Mouse (Mus musculus) CD4-positive, CD25-positive, alpha-beta regulatory T cell, adult 4 months (primary cell): ENCODE data around the gene Aamdc. TPM values are rescaled to one million over a fixed set of nuclear protein-coding genes. Genes with fewer than 3 reads are reported as not detected.
A peak's percentile ranks its signal among the peaks of the same experiment; 100 is the strongest.

Experiments
- ATAC-seq: one replicate; pipeline ENCODE4 v1.8.0; 2017
- polyA plus RNA-seq, 2 experiments: library from polyadenylated mRNA; unstranded; fragments of 100-300 nt; shearing (Covaris generic); gene quantifications; one replicate each; pipeline ENCODE4 v1.2.1; 2017

Aamdc gene
- polyA plus RNA-seq, result 10 to 100 TPM; 55.0 to 55.1 TPM

DNA sequence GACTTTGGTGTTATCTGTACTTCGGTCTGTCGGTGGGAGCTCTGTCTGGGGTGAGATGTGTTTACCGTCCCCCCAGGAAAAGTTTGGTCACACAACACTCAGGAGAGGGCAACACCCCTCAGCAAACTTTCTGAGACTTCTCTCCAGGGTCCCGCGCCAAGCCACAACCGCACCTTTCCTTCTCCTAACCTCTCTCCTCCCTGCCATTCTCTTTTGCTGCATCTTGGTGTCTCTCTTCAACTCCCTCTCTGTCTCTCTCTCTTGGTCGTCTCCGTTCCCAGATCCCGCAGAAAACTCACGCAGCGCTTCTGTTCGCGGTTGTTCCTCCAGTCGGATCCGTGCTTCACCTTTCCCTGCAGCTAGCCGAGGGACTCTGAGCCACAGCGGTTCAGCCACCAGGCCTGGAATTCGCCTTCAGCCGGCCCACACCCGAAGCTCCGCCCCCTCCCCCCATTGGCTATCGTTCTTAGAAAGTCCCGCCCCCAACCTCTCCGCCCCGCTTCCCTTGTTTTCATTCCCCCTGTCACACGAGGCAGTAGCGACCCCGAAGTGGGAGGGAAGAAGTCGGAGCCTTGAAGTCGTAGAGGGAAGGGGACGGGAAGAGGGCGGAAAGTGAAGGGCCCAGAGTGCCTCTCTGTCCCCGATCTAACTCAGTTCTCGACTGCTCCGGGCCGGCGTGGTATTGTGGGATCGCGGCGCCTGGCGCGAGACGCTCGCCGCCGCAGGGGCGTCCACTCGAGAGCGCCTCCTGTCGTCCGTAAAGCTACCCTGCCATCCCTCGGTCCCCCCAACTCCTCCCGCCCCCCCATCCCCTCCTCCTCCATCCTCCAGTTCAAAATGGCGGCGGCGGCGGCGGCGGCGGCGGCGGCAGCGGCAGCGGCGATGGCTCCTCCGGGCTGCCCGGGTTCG lies at the start of gene Aamdc, which contains the start of gene Rsf1:
TSS of gene Aamdc (minus strand) at position 431 of the 909 bp plus-strand sequence.
TSS of gene Rsf1 (plus strand) at position 823 of the 909 bp plus-strand sequence.
- peak; percentile 76 for ATAC-seq

DNA sequence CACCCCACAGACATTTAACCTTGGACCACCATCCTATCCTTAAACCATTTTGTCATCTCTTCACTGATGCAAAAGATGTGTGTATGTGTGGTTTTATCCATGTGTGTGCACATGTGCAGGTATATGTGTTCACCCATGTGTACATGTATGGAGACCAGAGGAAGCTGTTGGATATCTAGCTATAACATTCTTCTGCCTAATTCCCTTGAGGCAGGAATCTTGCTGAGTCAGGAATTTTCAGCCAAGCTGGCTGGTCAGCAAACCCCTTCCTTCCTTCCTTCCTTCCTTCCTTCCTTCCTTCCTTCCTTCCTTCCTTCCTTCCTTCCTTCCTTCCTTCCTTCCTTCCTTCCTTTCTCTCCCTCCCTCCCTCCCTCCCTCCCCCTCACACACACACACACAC lies 44.1 kb upstream of the Aamdc start:
- ATAC-seq, result no peak

DNA sequence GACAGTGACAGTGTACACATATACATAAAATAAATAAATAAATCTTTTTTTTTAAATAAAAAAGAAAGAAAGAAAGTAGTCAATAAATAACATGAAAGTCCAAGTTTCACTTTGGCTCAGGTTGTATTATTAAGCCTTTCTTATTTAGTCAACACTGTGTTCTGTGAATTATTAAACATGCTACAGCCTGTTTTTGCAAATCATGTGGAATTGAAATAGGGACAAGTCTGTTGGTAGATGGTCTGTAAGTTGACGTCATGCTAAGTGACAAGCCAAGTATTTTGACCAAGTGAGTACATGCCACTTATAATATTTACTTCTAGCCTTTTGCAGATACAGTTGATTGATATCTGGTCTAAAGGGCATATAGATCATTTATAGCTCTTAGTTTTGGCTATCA lies 43.4 kb upstream of the Aamdc start:
- ATAC-seq, result no peak

DNA sequence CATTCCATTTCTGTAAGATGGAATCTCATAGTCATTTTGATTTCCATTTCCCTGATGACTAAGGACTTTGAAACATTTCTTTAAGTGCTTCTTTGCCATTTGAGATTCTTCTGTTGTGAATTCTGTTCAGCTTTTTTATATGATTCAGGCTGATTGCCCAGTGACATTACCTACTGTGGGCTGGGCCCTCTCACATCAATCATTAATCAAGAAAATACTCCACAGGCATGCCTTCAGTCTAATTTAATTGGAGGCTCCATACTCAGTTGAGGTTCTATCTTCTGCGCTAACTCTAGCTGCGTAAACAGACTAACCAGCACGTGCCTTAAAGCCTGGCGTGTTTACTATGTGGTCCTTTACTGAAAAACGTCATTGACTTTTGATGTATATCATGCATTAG lies 42.0 kb upstream of the Aamdc start:
- ATAC-seq, result no peak

DNA sequence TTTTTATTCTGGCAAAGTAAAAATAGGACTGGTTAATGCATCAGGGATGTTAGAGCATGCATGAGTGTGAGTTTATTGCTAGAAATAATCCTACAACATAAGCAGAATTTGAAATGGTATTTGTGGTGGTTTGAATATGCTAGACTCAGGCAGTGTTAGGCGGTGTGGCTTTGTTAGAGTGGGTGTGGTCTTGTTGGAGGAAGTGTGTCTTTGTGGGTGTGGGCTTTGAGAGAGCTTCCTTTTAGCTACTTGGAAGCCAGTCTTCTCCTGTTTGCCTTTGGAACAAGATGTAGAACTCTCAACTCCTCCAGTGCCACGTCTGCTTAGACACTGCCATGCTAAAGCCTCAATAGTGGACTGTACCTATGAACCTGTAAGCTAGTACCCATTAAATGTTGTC lies 19.3 kb upstream of the Aamdc start:
- ATAC-seq, result peak; percentile 77

DNA sequence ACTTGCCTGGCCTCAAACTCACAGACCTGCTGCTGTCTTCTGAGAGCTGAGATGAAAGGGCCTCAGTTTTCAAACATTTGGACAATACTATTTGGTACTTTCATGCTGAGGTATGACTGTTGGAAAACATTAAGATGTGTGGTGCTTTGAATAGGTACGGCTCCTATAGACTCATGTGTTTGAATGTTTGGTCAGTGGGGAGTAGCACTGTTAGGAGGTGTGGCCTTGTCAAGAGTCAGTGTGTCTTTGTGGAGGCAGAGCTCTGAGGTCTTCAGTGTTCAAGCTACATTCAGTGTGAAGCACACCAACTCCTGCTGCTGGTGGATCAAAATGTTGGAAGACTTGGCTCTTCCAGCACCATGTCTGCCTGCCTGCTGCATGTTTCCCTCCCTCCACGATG lies 14.2 kb upstream of the Aamdc start:
- no peak for ATAC-seq

DNA sequence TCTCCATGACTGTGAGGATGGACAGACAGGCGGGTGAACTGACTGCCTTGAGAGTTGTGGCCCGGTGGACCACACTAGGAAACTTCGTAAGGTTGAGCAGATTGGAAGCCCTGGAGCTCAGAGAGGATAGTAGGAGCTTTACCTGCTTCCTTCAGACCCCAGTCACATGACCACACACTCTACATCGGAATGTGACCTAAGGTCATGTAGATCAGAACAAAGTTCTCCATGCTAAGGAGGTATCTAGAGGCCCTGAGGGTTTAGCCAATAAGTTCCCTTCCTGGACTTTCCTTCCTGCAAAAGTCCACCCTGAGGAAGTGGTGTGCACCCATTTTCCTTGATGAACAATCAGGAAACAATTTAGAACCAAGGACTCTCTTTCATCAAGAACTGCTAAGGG lies 13.1 kb upstream of the Aamdc start:
- no peak for ATAC-seq

DNA sequence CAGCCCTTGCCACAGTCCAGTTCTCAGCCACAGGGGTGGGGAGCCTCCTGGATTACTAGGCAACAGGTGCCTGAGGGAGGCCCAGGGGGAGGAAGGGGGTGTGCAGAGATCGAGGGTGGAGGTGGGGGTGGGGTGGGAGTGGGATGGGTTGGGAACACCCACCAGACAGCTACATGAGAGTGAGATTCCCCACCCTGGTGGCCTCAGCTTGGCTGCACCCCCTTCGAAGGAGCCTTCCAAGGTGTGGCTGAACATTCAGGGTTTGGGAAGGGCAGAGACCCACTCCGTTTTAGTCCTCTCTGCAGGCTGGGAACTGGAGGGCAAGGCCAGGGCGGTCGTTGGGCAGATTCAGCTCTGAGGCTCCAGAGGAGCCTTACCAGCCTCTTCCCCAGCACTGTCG lies 12.0 kb upstream of the Aamdc start:
- no peak for ATAC-seq

DNA sequence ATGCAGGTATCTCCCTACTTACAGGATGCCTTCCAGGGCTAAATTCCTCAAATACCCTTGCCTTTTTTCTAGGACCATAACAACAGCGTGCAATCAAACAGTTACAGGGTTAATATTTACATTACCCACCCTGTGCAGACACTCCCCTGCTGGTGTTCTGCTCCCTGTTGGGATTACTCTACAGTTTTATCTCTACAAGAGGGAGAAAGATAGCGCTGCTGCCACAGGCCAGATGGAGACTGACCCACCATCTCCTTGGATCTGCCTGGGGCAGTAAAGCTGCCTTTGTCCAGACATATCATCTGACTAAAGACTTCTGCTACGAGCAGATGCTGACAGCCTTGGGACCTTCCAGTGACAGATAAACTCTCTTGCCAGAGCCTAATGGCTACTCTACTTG lies 11.2 kb upstream of the Aamdc start:
- ATAC-seq, result no peak

DNA sequence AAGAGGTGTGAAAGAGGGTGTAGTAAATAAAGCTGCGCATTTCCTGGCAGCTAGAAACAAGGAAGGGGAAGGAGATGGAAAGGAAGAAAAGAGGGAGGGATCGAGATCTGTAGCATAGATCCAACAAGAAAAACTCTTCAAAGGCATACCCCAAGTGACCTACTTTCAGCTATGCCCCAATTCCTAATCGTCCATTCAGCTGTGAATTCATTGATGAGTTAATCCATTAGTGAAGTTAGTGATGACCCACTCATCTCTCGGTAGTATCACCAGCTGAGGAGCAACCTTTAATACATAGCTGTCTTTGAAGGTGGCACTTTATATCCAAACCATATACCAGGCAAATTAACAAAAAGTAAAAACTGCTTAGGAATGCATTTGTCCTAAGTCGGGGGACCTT lies 9.2 kb upstream of the Aamdc start:
- ATAC-seq, result no peak

DNA sequence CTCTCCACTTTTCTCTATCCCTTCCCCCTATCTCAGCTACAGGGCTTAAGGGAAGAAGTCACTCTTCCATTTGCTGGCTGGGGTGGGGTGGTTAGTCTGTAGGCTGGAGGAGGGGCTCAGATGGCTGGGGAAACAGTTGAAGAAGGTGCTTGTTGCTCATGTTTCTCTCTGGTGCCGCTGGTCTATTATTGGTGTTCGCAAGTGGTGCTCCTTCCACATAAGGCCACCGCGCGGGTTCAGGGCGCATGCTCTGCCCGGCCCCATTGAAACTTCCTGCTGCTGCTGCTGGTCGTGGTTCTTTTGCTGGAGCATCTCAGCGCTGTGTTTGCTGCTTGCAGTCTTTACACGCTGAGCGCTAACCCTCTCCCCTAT lies 1.5 kb upstream of the Aamdc start:
- ATAC-seq, result peak; percentile 72

DNA sequence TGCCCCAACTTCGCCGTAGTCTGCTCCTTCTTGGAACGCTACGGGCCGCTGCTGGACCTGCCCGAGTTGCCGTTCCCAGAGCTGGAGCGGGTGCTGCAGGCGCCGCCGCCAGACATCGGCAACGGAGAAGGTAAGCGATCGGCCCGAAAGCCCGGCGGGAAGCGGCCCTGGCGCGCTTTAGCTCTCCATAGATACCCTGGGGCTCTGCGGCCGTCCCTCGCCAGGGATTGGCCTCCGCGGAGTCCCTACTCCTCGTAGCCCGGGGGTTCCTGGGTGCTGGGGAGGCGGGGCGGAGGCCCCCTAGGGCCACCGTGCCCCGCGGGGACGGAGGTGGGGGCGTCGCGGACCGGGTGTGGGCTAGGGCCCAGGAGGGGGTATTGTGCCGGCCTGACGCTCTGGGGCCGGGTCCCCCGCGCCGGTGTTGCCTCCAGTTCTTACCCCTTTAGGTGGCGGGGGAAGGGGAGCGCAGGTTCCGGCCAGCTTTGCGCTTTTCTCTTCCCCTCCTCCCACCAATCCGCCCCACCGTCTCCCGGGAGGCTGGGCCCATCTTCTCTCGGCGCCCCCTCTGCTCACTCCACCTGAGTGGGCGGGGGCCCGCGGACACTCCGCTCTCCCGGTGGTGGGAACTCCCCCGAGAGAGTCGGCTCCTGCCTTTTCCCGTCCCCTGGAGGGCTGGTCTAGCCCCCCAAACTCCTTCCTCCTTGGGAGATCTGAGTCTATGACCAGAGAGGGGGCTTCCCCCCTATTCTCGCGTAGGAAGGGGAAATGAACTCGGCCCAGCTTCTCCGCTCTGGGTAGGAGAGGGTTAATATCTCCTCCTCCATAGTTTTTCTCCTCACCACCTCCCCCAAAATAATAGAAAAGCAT lies 912 bp upstream of the Aamdc start:
- peak; percentile 8 for ATAC-seq

DNA sequence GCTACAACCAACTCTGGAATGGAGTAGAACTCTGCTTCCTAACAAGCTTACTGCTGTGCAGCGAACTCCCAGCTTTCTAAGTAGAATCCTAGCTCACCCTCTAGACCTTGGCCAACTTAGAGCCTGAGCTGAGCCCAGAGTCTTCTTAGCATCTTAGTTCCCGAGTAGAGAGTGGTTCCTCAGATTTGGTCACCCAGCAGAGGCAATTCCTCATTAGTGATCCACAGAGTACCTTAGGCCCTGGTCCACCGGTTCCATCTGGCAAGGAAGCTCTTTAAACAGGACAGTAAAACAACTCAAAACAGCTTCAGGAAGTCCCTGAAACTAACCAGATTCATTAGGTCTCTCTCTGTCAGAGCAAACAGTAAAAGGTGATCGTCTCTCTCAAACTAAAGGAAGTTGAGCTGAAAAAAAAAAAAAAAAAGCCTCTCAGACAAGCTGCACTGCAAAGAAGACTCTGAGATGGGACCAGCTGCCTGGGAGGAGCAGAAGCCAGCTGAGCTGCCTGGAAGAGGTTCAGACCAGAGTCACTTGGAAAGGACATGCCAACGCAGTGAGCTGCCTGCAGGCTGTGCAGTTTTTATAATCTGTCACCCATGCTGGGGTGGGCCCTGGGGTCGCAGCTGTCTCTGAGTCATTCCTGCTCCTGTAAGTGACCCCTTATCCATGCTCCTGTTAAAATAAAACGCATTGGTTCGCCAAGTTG lies 783 bp downstream of the Aamdc start:
- ATAC-seq, result no peak

DNA sequence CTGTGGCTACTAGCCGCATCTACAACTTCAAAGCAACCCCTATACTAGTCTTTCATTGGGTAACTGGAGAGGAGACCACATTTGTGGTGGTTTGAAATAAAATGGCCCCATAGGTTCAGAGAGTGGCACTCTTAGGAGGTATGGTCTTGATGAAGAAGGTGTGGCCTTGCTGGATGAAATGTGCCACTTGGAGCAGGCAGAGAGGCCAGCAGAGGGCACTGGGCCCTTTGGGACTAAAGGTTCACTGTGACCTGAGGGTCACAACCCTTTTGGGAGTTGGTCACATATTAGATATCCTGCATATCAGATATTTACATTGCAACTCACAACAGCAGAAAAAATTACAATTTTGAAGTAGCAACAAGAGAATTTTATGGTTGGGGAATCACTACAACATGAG lies 8.9 kb downstream of the Aamdc start:
- no peak for ATAC-seq

DNA sequence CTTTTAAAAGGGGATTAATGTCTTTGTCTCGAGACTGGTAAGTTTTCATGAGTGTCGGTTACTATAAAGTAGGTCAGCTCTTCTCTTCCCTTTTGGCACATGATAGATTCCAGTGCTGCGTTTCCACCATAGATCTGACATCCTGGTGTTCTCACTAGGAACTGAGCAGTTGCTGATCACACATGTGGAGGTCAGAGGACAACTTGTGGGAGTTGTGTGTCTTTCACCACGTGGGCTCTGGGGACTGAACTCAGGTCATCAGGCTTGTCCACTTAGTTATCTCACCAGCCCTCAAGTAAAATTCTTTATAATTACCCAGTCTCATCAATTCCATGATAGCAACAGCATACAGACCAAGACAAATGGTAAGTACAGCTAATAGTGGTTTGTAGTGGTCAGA lies 9.9 kb downstream of the Aamdc start:
- ATAC-seq, result no peak

DNA sequence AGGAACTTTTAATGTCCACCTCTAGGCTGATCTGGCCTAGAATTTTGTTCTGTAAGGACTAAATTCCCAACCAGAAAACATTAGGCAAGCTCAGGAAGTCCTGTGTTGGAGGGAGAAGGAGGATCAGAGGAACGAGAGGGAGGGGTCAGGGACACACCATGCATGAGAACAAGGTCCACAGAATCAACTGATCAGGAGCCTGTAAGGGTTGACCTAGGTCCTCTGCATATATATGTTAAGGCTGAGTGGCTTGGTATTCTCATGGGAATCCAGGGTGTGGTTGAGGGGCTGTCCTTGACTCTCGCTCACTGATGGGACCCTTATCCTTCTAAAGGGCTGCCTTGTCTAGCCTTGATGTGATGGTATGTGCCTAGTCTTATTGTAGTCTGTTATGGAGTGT lies 15.7 kb downstream of the Aamdc start:
- no peak for ATAC-seq

DNA sequence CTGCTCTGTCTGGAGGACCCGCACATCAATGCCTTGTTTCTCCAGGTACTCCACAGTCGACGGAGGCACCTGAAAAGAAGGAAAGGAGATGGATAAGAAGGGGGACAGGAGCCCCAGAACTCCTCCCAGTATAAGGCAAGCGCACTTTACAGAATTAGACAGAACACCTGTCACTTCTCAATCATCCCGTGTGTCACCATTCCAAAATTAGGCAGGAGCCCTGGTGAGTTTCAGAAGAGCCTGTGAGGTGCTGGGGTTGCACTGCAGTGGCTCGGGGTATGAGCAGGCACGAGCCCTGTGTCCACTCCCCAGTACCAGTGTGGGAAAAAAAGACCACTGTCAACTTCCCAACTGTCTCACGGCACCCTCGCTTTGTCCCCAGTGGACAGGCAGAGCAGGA lies 28.6 kb downstream of the Aamdc start:
- no peak for ATAC-seq

DNA sequence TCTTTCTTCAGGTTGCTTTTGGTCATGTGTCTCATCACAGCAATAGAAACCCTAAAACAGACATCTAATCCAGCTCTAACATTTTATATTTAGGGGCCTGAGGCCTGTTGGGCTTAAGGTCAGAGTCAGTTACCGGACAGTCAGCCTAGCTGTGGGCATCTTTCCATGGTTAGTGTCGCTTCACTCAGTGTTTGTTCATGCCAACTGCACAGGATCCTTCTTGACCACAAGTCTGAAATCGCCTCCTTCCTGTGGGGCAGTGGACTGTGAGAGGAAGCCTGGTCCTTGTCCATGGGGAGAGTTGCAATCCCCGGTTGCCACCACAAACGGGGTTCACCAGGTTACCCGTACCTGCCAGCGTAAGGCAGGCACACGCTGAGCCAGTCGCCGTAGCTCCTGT lies 30.0 kb downstream of the Aamdc start:
- ATAC-seq, result no peak

DNA sequence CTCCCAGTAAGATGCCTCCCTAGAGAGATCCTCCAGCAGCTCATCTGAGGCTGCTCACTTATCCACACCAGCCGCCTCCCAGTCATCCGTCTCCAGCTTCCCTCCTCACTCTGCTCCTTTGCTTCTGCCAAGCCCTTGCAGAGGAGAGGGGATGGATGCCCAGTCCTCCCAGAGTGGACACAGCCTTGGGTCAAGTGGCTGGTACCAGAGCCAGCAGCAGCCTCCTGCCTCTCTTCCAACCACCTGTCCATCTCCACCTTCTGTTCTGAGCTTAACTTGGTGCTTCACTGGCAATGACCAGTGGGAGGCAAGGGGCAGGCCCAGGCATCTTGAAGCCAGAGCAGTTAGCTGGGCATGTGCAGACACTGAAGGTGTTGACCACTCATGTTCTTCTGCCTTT lies 32.8 kb downstream of the Aamdc start:
- ATAC-seq, result no peak

DNA sequence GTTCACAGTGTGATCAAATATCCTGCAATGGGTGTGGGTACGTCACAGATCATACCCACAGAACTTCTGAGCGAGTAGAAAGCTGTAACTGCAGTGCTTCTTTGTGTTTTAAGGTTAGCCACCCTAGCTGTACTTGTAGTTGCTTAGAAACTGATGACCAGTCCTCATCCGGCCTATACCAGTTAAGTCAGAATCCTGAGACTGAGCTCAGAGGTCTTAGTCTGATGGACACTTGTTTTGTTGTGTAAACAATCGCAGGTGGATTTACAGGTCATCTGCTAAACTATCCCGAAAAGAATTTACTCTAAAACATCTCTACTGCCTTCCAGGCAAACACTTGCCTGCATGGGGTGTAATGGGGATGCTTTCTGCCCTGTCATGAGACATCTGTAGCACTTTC lies 42.7 kb downstream of the Aamdc start:
- ATAC-seq, result no peak

DNA sequence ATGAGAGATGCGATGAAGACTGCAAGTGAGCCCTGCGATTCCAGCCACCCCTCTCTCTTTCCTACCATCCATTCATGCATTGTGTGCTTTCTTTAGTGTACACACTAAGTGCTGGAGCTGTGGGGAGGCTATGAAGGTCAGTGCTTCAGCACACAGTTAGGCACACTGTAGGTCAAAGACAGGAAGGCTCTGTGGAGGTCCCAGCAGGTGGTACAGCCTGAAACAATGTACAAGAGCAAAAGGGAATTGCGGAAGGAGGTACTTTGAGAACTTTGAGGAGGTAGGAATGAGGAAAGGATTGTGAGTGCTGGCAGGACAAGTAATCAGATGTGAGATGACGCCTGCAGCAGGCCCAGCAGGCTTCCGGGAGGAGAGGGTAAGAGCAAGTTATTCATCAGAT lies 43.8 kb downstream of the Aamdc start:
- ATAC-seq, result no peak

DNA sequence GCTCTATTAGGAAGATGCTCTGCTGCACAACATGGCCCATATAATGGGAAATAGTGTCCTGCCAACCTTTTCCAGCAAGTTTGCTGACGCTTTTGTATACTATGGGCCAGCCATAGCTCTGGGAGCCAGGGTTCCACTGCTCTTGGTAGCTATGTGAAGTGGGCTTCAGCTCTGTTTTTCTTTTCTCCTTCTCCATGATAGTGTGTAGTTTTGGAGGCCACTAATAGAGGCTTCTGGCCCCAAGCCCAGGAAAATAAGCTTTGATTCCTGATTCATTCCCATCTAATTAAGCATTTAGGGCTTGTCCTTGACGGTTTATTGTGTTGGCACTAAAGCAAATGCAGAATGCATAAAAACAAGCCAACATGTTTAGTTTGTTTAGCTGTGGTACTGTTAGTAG lies 59.4 kb downstream of the Aamdc start:
- ATAC-seq, result no peak

DNA sequence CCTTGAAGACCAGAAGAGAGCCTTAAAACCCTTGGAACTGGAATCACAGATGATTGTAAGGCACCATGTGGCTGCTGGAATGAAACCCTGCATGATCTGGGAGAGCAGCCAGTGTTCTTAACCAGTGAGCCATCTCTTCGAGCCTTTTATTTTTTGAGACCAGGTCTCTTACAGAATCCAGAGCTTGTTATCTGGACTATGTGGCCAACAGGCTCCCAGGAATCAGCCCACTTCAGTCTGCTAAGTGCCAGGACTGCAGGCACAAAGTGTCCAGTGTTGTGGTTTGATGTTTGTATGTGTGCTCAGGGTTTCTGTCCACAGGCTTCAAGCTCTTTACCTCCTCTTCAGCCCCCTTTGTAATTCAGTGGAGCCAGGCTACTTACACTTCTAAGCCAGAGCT lies 64.5 kb downstream of the Aamdc start:
- no peak for ATAC-seq
